Mouse (Mus musculus) forebrain, embryonic 15.5 days (tissue): ENCODE results near the gene Mga. TPM values are rescaled to one million over a fixed set of nuclear protein-coding genes. Genes with fewer than 3 reads are reported as not detected.
A peak's percentile ranks its signal among the peaks of the same experiment; 100 is the strongest.

Source experiments
- ATAC-seq: fragments of 200-750 bp; cut with Nextera tagmentation; replicated peaks from 2 replicates; pipeline ENCODE4 v1.8.0; 2017; ENCODE audit warnings: mild to moderate bottlenecking, moderate TSS enrichment, moderate library complexity
- H3K27ac ChIP-seq: fragments of 300-500 bp; sonication (generic); replicated peaks from 2 replicates; pipeline ENCODE4 v1.5.1; 2015; ENCODE audit warnings: mild to moderate bottlenecking, inconsistent platforms
- H3K27me3 ChIP-seq: fragments of 300-500 bp; sonication (generic); 2 replicates; pipeline ENCODE4 v1.6.1; 2015; ENCODE audit warnings: inconsistent platforms
- H3K36me3 ChIP-seq: fragments of 300-500 bp; sonication (generic); 2 replicates; pipeline ENCODE4 v1.6.1; 2015; ENCODE audit warnings: mild to moderate bottlenecking, inconsistent platforms
- H3K4me1 ChIP-seq: fragments of 300-500 bp; sonication (generic); 2 replicates; pipeline ENCODE4 v1.6.1; 2015; ENCODE audit warnings: inconsistent platforms
- H3K4me2 ChIP-seq: fragments of 300-500 bp; sonication (generic); replicated peaks from 2 replicates; pipeline ENCODE4 v1.6.1; 2015; ENCODE audit warnings: mild to moderate bottlenecking, inconsistent platforms
- H3K4me3 ChIP-seq: fragments of 300-500 bp; sonication (generic); 2 replicates; pipeline ENCODE4 v1.5.1; 2015; ENCODE audit warnings: mild to moderate bottlenecking, inconsistent platforms
- H3K9ac ChIP-seq: fragments of 300-500 bp; sonication (generic); replicated peaks from 2 replicates; pipeline ENCODE4 v1.6.1; 2015; ENCODE audit warnings: mild to moderate bottlenecking, inconsistent platforms
- H3K9me3 ChIP-seq: fragments of 300-500 bp; sonication (generic); 2 replicates; pipeline ENCODE4 v1.6.1; 2016; ENCODE audit warnings: inconsistent platforms
- WGBS: fragments of 180-500 bp; shearing (Covaris S2); methylation state at CpG from one replicate; pipeline ENCODE4 v1.1.7; 2015; ENCODE audit warnings: mixed read lengths; 5-methylcytosine and 5-hydroxymethylcytosine counted together
- polyA plus RNA-seq: library from polyadenylated mRNA; unstranded; fragments of >200 nt; fragmentation: Nextera tagmentation; extraction: Ambion mirVana; gene quantifications from 2 replicates; pipeline ENCODE4 v1.2.1, GENCODE M21; 2015

Gene Mga
- polyA plus RNA-seq, 1 experiment from 2014 or later = 28.0 TPM

- 89% methylated on average over 1 of the region's 1 CpGs for WGBS
- H3K4me1 ChIP-seq = no peaks in the 10 kb centered on the region
- no peak overlapping the region for H3K27ac ChIP-seq
- no peak overlapping the region for H3K9ac ChIP-seq
- H3K27me3 ChIP-seq = no peaks in the 10 kb centered on the region
- no peak overlapping the region for H3K4me3 ChIP-seq
- no peak for ATAC-seq
- H3K4me2 ChIP-seq = no peak overlapping the region
- H3K9me3 ChIP-seq = no peaks in the 10 kb centered on the region
- peaks cover 22% of the 10 kb centered on the region for H3K36me3 ChIP-seq
These were observed 20.8 kb downstream of the Mga start for GRCm38 (mm10) chr2:119917631-119918369.

DNA sequence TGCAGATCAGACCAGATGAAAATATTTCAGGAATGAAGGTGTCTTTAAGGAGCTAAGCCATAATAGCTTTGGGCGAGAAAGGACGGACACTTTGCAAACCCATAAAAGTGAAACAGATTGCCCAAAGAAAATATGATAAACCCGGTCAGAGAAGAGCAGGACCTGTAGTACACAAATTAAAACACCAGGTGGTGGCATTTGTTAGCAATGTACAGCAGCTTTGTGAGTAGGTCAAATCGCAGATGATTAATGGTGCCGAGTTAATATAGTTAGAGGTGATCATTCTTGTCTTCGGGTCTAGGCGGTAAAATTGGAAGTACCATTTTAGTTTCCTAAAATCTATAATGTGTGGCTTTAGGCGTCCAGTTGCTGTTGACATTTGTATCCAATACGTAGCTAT, 73.5 kb downstream of the Mga start:
- WGBS = 49% methylated on average over 9 of the region's 9 CpGs
- H3K4me1 ChIP-seq = peaks cover 23% of the 10 kb centered on the region
- peaks cover 14% of the 10 kb centered on the region; the same call in 1 of the 2 replicates for H3K36me3 ChIP-seq
- no peak overlapping the region for H3K4me2 ChIP-seq
- no peaks in the 10 kb centered on the region for H3K9me3 ChIP-seq
- ATAC-seq = no peak
- H3K27me3 ChIP-seq = no peaks in the 10 kb centered on the region
- H3K27ac ChIP-seq = no peak overlapping the region
- H3K9ac ChIP-seq = no peak overlapping the region
- H3K4me3 ChIP-seq = no peak overlapping the region

DNA sequence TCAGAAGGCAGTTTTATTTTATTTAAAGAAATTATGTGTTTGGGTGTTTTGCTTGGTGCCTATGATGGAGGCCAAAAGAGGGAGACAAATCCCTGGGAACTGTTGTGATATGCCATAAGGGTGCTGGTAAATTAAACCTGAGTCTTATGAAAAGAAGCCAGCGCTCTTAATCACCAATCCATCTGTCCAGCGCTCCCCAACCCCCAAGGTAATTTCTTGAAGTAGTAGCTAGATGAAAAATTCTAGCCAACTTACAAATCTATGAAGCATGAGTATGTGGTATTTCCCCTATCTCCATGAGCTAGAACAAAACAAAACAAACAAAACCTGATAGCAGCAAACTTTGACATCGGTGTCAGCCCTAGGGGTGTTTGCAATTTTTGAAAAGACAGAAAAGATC, 74.3 kb downstream of the Mga start:
- peak overlapping the region; percentile 97; the same call in 1 of the 2 replicates for H3K9ac ChIP-seq

DNA sequence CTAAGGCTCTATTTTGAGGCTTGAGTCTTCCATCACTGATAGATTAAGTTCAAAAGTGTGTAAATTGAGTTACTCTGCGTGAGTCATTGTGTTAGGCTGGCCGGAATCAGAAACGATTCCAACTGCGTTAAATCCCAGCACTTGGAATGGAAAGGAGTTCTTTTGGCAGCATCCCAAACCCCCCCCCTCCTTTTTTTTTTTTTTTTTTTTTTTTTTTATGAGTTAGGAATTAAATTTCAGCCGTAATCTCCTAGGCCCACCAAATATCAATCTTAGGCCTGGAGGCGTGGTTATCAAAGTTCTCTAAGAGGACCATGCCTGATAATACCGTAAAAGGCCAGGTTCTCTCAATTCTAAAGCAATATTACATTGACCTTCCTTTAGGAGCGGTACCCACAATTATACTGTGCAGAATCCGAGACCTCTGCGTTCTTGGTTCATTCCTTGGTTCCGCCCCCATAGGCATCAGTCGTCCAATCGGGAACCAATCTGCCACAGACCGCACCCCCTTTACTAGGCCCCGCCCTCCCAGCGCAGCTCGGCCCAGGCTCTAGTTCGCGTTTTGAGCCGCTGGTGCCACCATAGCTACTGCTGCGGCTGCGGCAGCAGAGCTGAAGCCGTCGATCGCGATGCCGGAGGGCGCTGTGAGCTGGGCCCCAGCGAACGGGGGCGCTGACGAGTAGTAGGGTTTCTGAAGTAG, 75.0 kb downstream of the Mga start:
- peaks cover 23% of the 10 kb centered on the region for H3K4me1 ChIP-seq
- no peaks in the 10 kb centered on the region for H3K27me3 ChIP-seq
- H3K4me3 ChIP-seq = peak overlapping the region; percentile 97
- peak; percentile 99 for ATAC-seq
- H3K4me2 ChIP-seq = peak overlapping the region; percentile 62
- peaks cover 3% of the 10 kb centered on the region; the same call in 1 of the 2 replicates for H3K36me3 ChIP-seq
- H3K9me3 ChIP-seq = no peaks in the 10 kb centered on the region
- WGBS = 1% methylated on average over 32 of the region's 32 CpGs
- peak overlapping the region; percentile 77 for H3K27ac ChIP-seq
- H3K9ac ChIP-seq = peak overlapping the region; percentile 97

More for the DNA sequence above, 74.3 kb downstream of the Mga start:
- peak overlapping the region; percentile 62; the same call in 1 of the 2 replicates for H3K4me2 ChIP-seq
- H3K4me1 ChIP-seq = peaks cover 23% of the 10 kb centered on the region
- no peak for ATAC-seq
- peak overlapping the region; percentile 77; the same call in 1 of the 2 replicates for H3K27ac ChIP-seq
- WGBS = 88% methylated on average over 3 of the region's 3 CpGs
- H3K9me3 ChIP-seq = no peaks in the 10 kb centered on the region
- H3K4me3 ChIP-seq = peak overlapping the region; percentile 97; the same call in 1 of the 2 replicates
- H3K27me3 ChIP-seq = no peaks in the 10 kb centered on the region
- H3K36me3 ChIP-seq = peaks cover 7% of the 10 kb centered on the region; the same call in 1 of the 2 replicates

GRCm38 (mm10) chr2:119972537-119972879, 75.5 kb downstream of the Mga start, which contains the start of gene Mapkbp1:
Mapkbp1 (plus strand) TSS chr2:119972699.
- Histone ChIP-seq H3K9ac (peak within 1 kb of the TSS; percentile 97), H3K4me2 (peak within 1 kb of the TSS; percentile 62), H3K36me3 (peaks cover 3% of the 10 kb centered on the region; the same call in 1 of the 2 replicates), H3K9me3 (no peaks in the 10 kb centered on the region), H3K4me1 (peaks cover 23% of the 10 kb centered on the region), H3K27me3 (no peaks in the 10 kb centered on the region), H3K27ac (peak within 1 kb of the TSS; percentile 77), H3K4me3 (peak within 1 kb of the TSS; percentile 97)
- WGBS = under 1% methylated on average over 19 of the region's 19 CpGs
- ATAC-seq = peak; percentile 82

GRCm38 (mm10) chr2:119980343-119980986, 83.4 kb downstream of the Mga start:
- Histone ChIP-seq H3K9me3 (no peaks in the 10 kb centered on the region), H3K27ac (peak overlapping the region; percentile 24; the same call in 1 of the 2 replicates), H3K27me3 (no peaks in the 10 kb centered on the region), H3K4me2 (no peak overlapping the region), H3K4me1 (no peaks in the 10 kb centered on the region), H3K4me3 (no peak overlapping the region), H3K36me3 (no peaks in the 10 kb centered on the region), H3K9ac (no peak overlapping the region)
- ATAC-seq = 0 out of 2 replicates have a peak, but pooled peaks have one; percentile 23
- 81% methylated on average over 7 of the region's 7 CpGs for WGBS

DNA sequence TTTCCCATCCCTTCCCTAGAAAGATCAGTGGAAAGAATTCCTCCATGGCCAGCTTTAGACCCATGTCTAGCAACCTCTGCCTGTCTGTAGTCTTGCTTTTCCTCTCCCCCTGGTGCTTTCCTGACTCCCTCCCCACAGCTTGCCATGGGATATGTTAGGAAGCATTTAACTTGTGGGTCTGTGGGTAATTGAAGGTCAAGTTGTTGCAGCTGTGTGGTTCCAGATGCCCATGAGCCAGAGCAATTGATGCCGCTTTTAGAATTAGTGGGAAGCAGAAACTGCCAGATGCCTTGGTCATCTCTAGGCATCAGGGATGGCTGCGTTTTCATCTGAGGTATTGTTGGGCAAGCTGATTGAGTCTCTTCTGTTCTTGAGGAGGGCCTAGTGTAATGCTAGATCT, 84.6 kb downstream of the Mga start:
- Histone ChIP-seq H3K27me3 (no peaks in the 10 kb centered on the region), H3K4me3 (no peak overlapping the region), H3K4me2 (no peak overlapping the region), H3K9ac (no peak overlapping the region), H3K9me3 (no peaks in the 10 kb centered on the region), H3K36me3 (no peaks in the 10 kb centered on the region), H3K27ac (no peak overlapping the region), H3K4me1 (no peaks in the 10 kb centered on the region)
- ATAC-seq = no peak
- WGBS = 88% methylated on average over 2 of the region's 2 CpGs

DNA sequence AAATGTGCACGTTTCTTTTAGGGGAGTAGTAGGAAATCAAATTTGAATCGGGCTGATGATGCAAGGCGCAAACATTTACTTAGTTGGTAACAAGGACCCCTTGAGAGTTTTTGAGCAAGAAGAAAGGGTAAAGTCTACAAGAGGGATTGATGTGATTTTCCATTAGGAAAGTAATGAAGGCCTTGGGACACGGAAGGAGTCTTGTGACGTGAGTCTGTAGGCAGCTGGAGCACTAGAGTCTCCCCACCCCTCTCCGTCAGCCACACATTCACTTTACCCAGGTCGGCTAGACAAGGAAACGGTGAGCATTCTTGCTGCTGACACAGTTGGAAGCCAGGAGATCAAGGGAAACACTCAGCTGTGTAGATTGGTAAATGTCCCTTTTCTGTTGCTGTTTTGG, 88.8 kb downstream of the Mga start:
- Histone ChIP-seq H3K9ac (no peak overlapping the region), H3K9me3 (no peaks in the 10 kb centered on the region), H3K4me3 (no peak overlapping the region), H3K27ac (no peak overlapping the region), H3K4me1 (no peaks in the 10 kb centered on the region), H3K27me3 (no peaks in the 10 kb centered on the region), H3K4me2 (no peak overlapping the region), H3K36me3 (no peaks in the 10 kb centered on the region)
- ATAC-seq = no peak
- 68% methylated on average over 8 of the region's 8 CpGs for WGBS

DNA sequence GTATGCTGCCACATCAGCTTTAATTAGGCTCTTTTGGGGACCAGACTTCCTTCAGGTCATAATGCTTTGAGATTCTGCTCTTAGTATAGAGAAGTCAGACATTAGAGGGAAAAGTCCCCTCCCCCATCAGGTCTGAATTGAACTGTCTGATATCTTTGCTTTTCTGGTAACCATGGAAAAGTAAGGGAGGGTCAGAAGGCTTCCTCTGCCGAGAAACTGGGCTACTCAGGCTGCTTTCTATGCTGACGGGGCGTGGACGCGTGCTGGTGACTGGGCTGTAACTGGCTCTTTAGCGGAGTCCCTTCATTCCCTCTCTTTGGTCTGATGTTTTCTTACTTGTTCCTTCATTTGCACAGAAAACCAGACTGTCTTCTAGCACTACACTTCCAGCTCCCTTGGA, 89.3 kb downstream of the Mga start:
- Histone ChIP-seq H3K4me1 (no peaks in the 10 kb centered on the region), H3K36me3 (no peaks in the 10 kb centered on the region), H3K27me3 (no peaks in the 10 kb centered on the region), H3K9ac (no peak overlapping the region), H3K27ac (no peak overlapping the region), H3K4me3 (no peak overlapping the region), H3K4me2 (no peak overlapping the region), H3K9me3 (no peaks in the 10 kb centered on the region)
- ATAC-seq = no peak
- WGBS = 75% methylated on average over 6 of the region's 6 CpGs

- no peak overlapping the region for H3K4me2 ChIP-seq
- no peak for ATAC-seq
- no peak overlapping the region for H3K27ac ChIP-seq
- no peaks in the 10 kb centered on the region for H3K4me1 ChIP-seq
- H3K9ac ChIP-seq = no peak overlapping the region
- H3K4me3 ChIP-seq = no peak overlapping the region
- H3K36me3 ChIP-seq = no peaks in the 10 kb centered on the region
- no peaks in the 10 kb centered on the region for H3K9me3 ChIP-seq
- 97% methylated on average over 2 of the region's 2 CpGs for WGBS
- H3K27me3 ChIP-seq = no peaks in the 10 kb centered on the region
These were observed 90.4 kb downstream of the Mga start for GRCm38 (mm10) chr2:119987441-119987840.

- no peaks in the 10 kb centered on the region for H3K4me1 ChIP-seq
- H3K4me3 ChIP-seq = no peak overlapping the region
- H3K36me3 ChIP-seq = no peaks in the 10 kb centered on the region
- 97% methylated on average over 4 of the region's 4 CpGs for WGBS
- no peak overlapping the region for H3K27ac ChIP-seq
- H3K4me2 ChIP-seq = no peak overlapping the region
- H3K9me3 ChIP-seq = no peaks in the 10 kb centered on the region
- H3K27me3 ChIP-seq = no peaks in the 10 kb centered on the region
- ATAC-seq = no peak
- H3K9ac ChIP-seq = no peak overlapping the region
These were observed 91.9 kb downstream of the Mga start for GRCm38 (mm10) chr2:119988952-119989351.

DNA sequence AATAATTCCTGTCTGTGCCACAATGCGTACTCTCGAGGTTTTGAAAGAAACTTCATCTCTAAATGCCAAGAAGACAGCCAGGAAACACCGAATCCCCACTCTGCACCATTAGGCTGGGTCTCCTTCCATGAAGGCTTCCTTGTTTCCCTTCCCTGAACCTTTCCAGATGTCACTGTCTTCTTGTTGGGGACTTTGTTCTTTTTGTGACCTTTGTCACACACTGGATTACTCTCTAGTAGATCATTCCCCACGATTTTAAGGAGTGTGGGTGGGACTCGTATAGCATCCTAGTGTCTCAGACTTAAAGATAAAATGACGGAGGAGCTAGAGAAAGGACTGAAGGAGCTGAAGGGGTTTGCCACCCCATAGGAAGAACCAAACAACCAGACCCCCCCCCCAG, 93.9 kb downstream of the Mga start:
- no peak for ATAC-seq
- no peak overlapping the region for H3K9ac ChIP-seq
- WGBS = 87% methylated on average over 6 of the region's 6 CpGs
- H3K36me3 ChIP-seq = no peaks in the 10 kb centered on the region
- no peaks in the 10 kb centered on the region for H3K27me3 ChIP-seq
- no peak overlapping the region for H3K27ac ChIP-seq
- no peak overlapping the region for H3K4me3 ChIP-seq
- no peak overlapping the region for H3K4me2 ChIP-seq
- no peaks in the 10 kb centered on the region for H3K4me1 ChIP-seq
- no peaks in the 10 kb centered on the region for H3K9me3 ChIP-seq
